Mouse (Mus musculus): ENCODE results near the gene Hoxb7. TPM values are rescaled to one million over a fixed set of nuclear protein-coding genes. Genes with fewer than 3 reads are reported as not detected.

Gene Hoxb7
- polyA plus RNA-seq, 1 experiment from 2014 or later = not detected

DNA sequence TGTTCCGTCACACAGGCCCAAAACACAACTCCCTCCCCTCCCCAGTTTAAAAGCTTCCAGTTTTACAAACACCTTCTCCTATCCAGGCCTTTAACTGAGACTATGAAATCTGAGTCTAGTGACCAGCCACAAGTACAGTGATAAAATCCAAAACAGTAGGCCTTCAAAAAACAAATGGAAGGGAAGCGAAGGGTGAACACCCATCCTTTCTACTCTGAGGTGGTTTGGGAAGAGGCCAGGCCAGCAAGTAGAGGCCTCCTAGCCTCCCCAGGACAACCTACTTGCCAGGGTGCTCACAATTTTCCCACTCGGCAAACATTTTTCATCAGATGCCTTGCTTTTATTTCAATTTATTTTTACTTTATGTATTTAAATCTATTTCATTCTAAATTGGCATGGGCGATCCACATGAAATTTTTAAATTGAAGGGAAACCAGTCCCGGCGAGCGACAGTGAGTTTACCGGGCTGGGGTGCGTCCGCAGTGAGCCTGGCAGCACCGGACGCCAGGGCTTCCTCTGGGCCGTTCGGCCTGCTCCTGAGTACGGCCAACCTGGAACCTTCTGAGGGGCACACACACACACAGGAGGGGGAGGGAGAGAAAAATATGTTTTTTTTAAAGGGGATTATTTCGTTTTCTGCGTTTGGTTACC lies 4.4 kb downstream of the Hoxb7 start:
- Histone ChIP-seq H3K4me3 (ENCODE audit: control insufficient read depth in 1 of 2, insufficient read depth in 1 of 2, low read depth in 1 of 2, low read length in 2 of 2) (no peak overlapping the region), H3K27ac (replicated peaks in 1 of 2; ENCODE audit: control insufficient read depth in 1 of 2, insufficient read depth in 1 of 2, low read depth in 2 of 2, low read length in 2 of 2) (no peak overlapping the region), H3K36me3 (ENCODE audit: control insufficient read depth, insufficient read depth, low read length) (no peaks in the 10 kb centered on the region), H3K9me3 (ENCODE audit: control insufficient read depth, low read length) (no peaks in the 10 kb centered on the region), H3K4me2 (ENCODE audit: low read length) (no peak overlapping the region), H3K4me1 (ENCODE audit: control insufficient read depth in 2 of 2, insufficient read depth in 2 of 2, low read length in 2 of 2) (peaks cover 0 to 5% of the 10 kb centered on the region in 2 experiments; a peak in 1 of 4 replicates), H3K9ac (ENCODE audit: low read length) (no peak overlapping the region), H3K27me3 (ENCODE audit: control insufficient read depth, insufficient read depth, low read length) (peaks cover 100% of the 10 kb centered on the region)
- ATAC-seq (ENCODE audit: insufficient number of reproducible peaks, insufficient read depth, low FRiP score, low read depth) = no peak
- WGBS = 6% methylated on average over 17 of the region's 17 CpGs

DNA sequence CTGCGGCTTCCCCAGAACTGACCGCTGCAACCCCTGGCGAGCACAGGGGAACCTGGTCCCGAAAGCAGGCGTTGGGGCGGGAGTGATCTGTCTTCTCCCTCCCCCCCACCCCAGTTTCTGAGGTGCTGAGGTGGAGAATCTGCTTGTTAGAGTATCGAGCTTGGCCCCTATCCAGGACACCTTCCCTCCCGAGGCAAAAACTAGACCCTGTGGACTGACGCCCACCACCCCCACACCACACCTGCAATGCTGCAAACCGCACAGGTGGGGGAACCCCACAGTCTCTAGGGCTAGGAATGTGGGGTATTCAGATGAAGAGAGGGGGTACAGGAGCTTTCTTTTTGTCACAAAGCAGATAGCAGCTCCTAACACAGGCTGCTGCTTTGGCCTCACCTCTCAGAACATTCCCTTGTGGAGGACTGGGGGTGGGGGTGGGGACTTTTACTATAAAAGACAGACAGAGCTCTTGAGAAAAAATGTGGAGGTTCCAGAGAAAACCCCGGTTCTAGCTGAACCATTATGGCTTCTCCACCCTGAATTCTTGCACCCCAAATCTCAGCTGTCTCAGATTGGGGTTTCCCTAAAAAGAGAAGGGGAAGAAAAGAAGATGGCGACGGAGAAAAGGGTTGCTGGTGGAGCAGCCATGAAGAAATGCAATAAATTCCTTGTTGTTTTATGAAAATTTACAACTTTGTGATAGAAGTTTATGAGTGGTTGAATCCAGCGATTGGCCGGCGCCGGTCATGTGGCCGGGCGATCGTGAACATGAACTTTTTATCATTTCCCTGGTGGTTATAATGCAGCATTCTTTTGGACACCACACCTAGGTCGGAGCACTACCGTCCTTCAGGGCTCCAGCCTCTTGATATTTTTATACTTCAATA lies 5.5 kb downstream of the Hoxb7 start, which contains the start of gene Hoxb6:
Gene Hoxb6 (plus strand): TSS at position 796 of the 884 bp plus-strand sequence.
- Histone ChIP-seq H3K9me3 (ENCODE audit: control insufficient read depth, low read length) (no peaks in the 10 kb centered on the region), H3K4me3 (ENCODE audit: control insufficient read depth in 1 of 2, insufficient read depth in 1 of 2, low read depth in 1 of 2, low read length in 2 of 2) (no peak within 1 kb of the TSS), H3K27ac (replicated peaks in 1 of 2; ENCODE audit: control insufficient read depth in 1 of 2, insufficient read depth in 1 of 2, low read depth in 2 of 2, low read length in 2 of 2) (no peak within 1 kb of the TSS), H3K4me2 (ENCODE audit: low read length) (no peak within 1 kb of the TSS), H3K27me3 (ENCODE audit: control insufficient read depth, insufficient read depth, low read length) (peaks cover 100% of the 10 kb centered on the region), H3K4me1 (ENCODE audit: control insufficient read depth in 2 of 2, insufficient read depth in 2 of 2, low read length in 2 of 2) (peaks cover 0 to under 1% of the 10 kb centered on the region in 2 experiments; a peak in 1 of 4 replicates), H3K9ac (ENCODE audit: low read length) (no peak within 1 kb of the TSS), H3K36me3 (ENCODE audit: control insufficient read depth, insufficient read depth, low read length) (no peaks in the 10 kb centered on the region)
- WGBS = 2% methylated on average over 22 of the region's 22 CpGs
- ATAC-seq (ENCODE audit: insufficient number of reproducible peaks, insufficient read depth, low FRiP score, low read depth) = no peak

DNA sequence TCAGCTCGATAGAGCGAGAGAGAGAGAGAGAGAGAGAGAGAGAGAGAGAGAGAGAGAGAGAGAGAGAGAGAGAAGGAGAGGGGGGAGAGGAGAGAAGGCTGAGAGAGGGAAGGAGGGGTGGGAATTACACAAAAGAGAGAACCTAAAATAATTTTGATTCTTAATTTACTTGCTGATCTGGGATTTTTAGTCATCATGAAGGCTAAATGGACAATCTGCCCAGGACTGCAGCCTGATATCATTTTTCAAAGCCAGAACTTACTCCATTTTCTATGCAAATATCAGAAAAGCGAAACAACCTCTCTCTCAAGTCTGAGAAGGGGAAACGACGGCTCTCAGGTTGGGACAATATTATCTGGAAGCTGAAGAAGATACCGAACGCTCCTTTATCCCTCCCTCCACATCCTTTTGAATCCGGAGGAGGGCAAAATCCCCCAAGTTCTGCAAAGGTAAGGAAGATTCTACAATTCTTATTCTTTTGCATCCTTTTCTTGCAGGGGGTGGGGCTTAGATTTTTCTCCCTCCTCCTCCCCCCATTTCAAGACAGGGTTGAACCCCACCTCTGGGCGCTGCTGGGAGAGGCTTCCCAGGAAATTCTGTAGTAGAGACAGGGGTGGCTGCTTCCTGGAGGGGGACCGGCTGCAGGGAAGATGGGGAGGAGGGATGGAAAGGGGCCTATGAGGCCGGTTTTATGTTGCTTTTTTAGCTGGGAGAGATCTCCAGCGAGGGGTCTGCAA lies 6.3 kb downstream of the Hoxb7 start:
- WGBS = 1% methylated on average over 12 of the region's 12 CpGs
- H3K9ac ChIP-seq (ENCODE audit: low read length) = no peak overlapping the region
- no peak overlapping the region for H3K4me3 ChIP-seq (ENCODE audit: control insufficient read depth in 1 of 2, insufficient read depth in 1 of 2, low read depth in 1 of 2, low read length in 2 of 2)
- H3K9me3 ChIP-seq (ENCODE audit: control insufficient read depth, low read length) = no peaks in the 10 kb centered on the region
- no peak for ATAC-seq (ENCODE audit: insufficient number of reproducible peaks, insufficient read depth, low FRiP score, low read depth)
- H3K36me3 ChIP-seq (ENCODE audit: control insufficient read depth, insufficient read depth, low read length) = no peaks in the 10 kb centered on the region
- peaks cover 100% of the 10 kb centered on the region for H3K27me3 ChIP-seq (ENCODE audit: control insufficient read depth, insufficient read depth, low read length)
- H3K4me1 ChIP-seq (ENCODE audit: control insufficient read depth in 2 of 2, insufficient read depth in 2 of 2, low read length in 2 of 2) = no peaks in the 10 kb centered on the region
- no peak overlapping the region for H3K4me2 ChIP-seq (ENCODE audit: low read length)
- no peak overlapping the region for H3K27ac ChIP-seq (replicated peaks in 1 of 2; ENCODE audit: control insufficient read depth in 1 of 2, insufficient read depth in 1 of 2, low read depth in 2 of 2, low read length in 2 of 2)

- H3K27ac ChIP-seq (replicated peaks in 1 of 2; ENCODE audit: control insufficient read depth in 1 of 2, insufficient read depth in 1 of 2, low read depth in 2 of 2, low read length in 2 of 2) = no peak overlapping the region
- WGBS = 2% methylated on average over 22 of the region's 22 CpGs
- ATAC-seq (ENCODE audit: insufficient number of reproducible peaks, insufficient read depth, low FRiP score, low read depth) = no peak
- no peak overlapping the region for H3K4me3 ChIP-seq (ENCODE audit: control insufficient read depth in 1 of 2, insufficient read depth in 1 of 2, low read depth in 1 of 2, low read length in 2 of 2)
- H3K36me3 ChIP-seq (ENCODE audit: control insufficient read depth, insufficient read depth, low read length) = no peaks in the 10 kb centered on the region
- no peak overlapping the region for H3K9ac ChIP-seq (ENCODE audit: low read length)
- no peak overlapping the region for H3K4me2 ChIP-seq (ENCODE audit: low read length)
- H3K27me3 ChIP-seq (ENCODE audit: control insufficient read depth, insufficient read depth, low read length) = peaks cover 100% of the 10 kb centered on the region
- H3K9me3 ChIP-seq (ENCODE audit: control insufficient read depth, low read length) = no peaks in the 10 kb centered on the region
- H3K4me1 ChIP-seq (ENCODE audit: control insufficient read depth in 2 of 2, insufficient read depth in 2 of 2, low read length in 2 of 2) = no peaks in the 10 kb centered on the region
Measured at GRCm38 (mm10) chr11:96293302-96293921, 7.0 kb downstream of the Hoxb7 start.

DNA sequence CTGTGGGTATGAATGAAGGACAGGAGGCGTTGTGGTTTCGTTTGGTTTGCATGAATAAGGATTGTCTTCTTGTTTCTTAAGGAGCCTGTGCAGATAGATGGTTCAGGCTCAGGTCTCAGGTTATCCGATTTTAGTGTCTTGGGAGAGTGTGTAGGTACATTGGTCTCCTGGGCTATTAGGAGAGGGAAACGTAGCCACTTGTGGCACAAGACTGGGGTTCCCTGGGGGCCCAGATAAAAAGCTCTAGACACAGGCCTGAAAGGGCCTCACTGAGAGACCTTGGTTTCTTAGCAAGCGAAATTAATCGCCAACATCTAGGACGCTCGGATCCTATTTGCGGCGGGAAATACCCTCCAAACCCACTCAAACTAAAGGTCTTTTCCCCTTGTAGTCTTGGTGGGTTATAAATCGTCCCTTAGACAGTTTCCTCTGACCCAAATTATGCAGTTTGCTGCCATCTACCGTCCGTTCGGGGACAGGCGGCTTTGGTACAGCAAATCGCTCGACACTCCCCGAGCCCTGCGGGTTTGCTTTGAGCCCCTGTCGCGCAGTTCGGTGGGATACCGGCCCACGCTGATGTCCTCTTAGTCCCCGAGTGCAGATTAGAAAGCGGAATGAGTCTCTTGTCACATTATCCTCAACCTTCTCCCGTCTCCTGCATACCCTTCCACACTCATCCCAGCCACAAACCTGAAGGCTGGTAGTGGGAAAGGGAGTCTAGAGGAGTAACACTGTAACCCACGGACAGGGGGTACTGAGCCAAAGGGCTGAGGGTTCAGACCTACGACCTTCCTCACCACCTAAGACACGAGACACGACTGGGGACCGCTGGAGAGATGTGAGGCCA lies 8.0 kb downstream of the Hoxb7 start:
- no peaks in the 10 kb centered on the region for H3K9me3 ChIP-seq (ENCODE audit: control insufficient read depth, low read length)
- no peak overlapping the region for H3K9ac ChIP-seq (ENCODE audit: low read length)
- WGBS = under 1% methylated on average over 32 of the region's 32 CpGs
- H3K4me1 ChIP-seq (ENCODE audit: control insufficient read depth in 2 of 2, insufficient read depth in 2 of 2, low read length in 2 of 2) = 0 out of 4 replicates have a peak, but pooled peaks cover 0 to 2% of the 10 kb centered on the region in 2 experiments
- peaks cover 100% of the 10 kb centered on the region for H3K27me3 ChIP-seq (ENCODE audit: control insufficient read depth, insufficient read depth, low read length)
- H3K4me2 ChIP-seq (ENCODE audit: low read length) = no peak overlapping the region
- H3K4me3 ChIP-seq (ENCODE audit: control insufficient read depth in 1 of 2, insufficient read depth in 1 of 2, low read depth in 1 of 2, low read length in 2 of 2) = no peak overlapping the region
- H3K27ac ChIP-seq (replicated peaks in 1 of 2; ENCODE audit: control insufficient read depth in 1 of 2, insufficient read depth in 1 of 2, low read depth in 2 of 2, low read length in 2 of 2) = no peak overlapping the region
- H3K36me3 ChIP-seq (ENCODE audit: control insufficient read depth, insufficient read depth, low read length) = no peaks in the 10 kb centered on the region
- ATAC-seq (ENCODE audit: insufficient number of reproducible peaks, insufficient read depth, low FRiP score, low read depth) = no peak

- H3K9me3 ChIP-seq (ENCODE audit: control insufficient read depth, low read length) = no peaks in the 10 kb centered on the region
- H3K27ac ChIP-seq (replicated peaks in 1 of 2; ENCODE audit: control insufficient read depth in 1 of 2, insufficient read depth in 1 of 2, low read depth in 2 of 2, low read length in 2 of 2) = no peak overlapping the region
- H3K4me2 ChIP-seq (ENCODE audit: low read length) = no peak overlapping the region
- no peak for ATAC-seq (ENCODE audit: insufficient number of reproducible peaks, insufficient read depth, low FRiP score, low read depth)
- 1% methylated on average over 30 of the region's 30 CpGs for WGBS
- 0 out of 4 replicates have a peak, but pooled peaks cover 0 to 2% of the 10 kb centered on the region in 2 experiments for H3K4me1 ChIP-seq (ENCODE audit: control insufficient read depth in 2 of 2, insufficient read depth in 2 of 2, low read length in 2 of 2)
- peaks cover 100% of the 10 kb centered on the region for H3K27me3 ChIP-seq (ENCODE audit: control insufficient read depth, insufficient read depth, low read length)
- no peak overlapping the region for H3K4me3 ChIP-seq (ENCODE audit: control insufficient read depth in 1 of 2, insufficient read depth in 1 of 2, low read depth in 1 of 2, low read length in 2 of 2)
- no peaks in the 10 kb centered on the region for H3K36me3 ChIP-seq (ENCODE audit: control insufficient read depth, insufficient read depth, low read length)
- H3K9ac ChIP-seq (ENCODE audit: low read length) = no peak overlapping the region
Measured at GRCm38 (mm10) chr11:96295092-96295835, 8.8 kb downstream of the Hoxb7 start.

Data from heart, embryonic 14.5 days (tissue).